Mouse (Mus musculus) embryonic facial prominence, embryonic 15.5 days (tissue): ENCODE data around the gene Zfp944. TPM values are rescaled to one million over a fixed set of nuclear protein-coding genes. Genes with fewer than 3 reads are reported as not detected.
"Not testable (repeated sequence)": the region's sequence is repeated elsewhere in the genome, so short reads cannot be mapped to it uniquely, and the experiment has no call there.

ENCODE experiments used
- ATAC-seq: fragments of 200-750 bp; cut with Nextera tagmentation; 2 replicates; pipeline ENCODE4 v1.8.0; 2017; ENCODE audit warnings: low read depth, moderate TSS enrichment; ENCODE audit not compliant: insufficient number of reproducible peaks, low FRiP score, low TSS enrichment
- H3K27ac ChIP-seq: fragments of 300-500 bp; sonication (generic); replicated peaks from 2 replicates; pipeline ENCODE4 v1.5.1; 2015; ENCODE audit warnings: mild to moderate bottlenecking, inconsistent platforms
- H3K27me3 ChIP-seq: fragments of 300-500 bp; sonication (generic); 2 replicates; pipeline ENCODE4 v1.6.1; 2015; ENCODE audit warnings: inconsistent platforms
- H3K36me3 ChIP-seq: fragments of 300-500 bp; sonication (generic); 2 replicates; pipeline ENCODE4 v1.6.1; 2015; ENCODE audit warnings: mild to moderate bottlenecking, inconsistent platforms
- H3K4me1 ChIP-seq: fragments of 300-500 bp; sonication (generic); 2 replicates; pipeline ENCODE4 v1.6.1; 2015; ENCODE audit warnings: inconsistent platforms
- H3K4me2 ChIP-seq: fragments of 300-500 bp; sonication (generic); replicated peaks from 2 replicates; pipeline ENCODE4 v1.6.1; 2015; ENCODE audit warnings: mild to moderate bottlenecking, inconsistent platforms
- H3K4me3 ChIP-seq: fragments of 300-500 bp; sonication (generic); replicated peaks from 2 replicates; pipeline ENCODE4 v1.5.1; 2015; ENCODE audit warnings: mild to moderate bottlenecking, inconsistent platforms
- H3K9ac ChIP-seq: fragments of 300-500 bp; sonication (generic); 2 replicates; pipeline ENCODE4 v1.6.1; 2015; ENCODE audit warnings: inconsistent platforms
- H3K9me3 ChIP-seq: fragments of 300-500 bp; sonication (generic); replicated peaks from 2 replicates; pipeline ENCODE4 v1.6.1; 2016; ENCODE audit warnings: inconsistent platforms
- WGBS: fragments of 180-500 bp; shearing (Covaris S2); methylation state at CpG from one replicate; pipeline ENCODE4 v1.1.7; 2015; 5-methylcytosine and 5-hydroxymethylcytosine counted together
- polyA plus RNA-seq: library from polyadenylated mRNA; unstranded; fragments of >200 nt; fragmentation: Nextera tagmentation; extraction: Ambion mirVana; gene quantifications from 2 replicates; pipeline ENCODE4 v1.2.1, GENCODE M21; 2015

The Zfp944 gene
- 13.0 and 13.5 TPM in 2 replicates for polyA plus RNA-seq

DNA sequence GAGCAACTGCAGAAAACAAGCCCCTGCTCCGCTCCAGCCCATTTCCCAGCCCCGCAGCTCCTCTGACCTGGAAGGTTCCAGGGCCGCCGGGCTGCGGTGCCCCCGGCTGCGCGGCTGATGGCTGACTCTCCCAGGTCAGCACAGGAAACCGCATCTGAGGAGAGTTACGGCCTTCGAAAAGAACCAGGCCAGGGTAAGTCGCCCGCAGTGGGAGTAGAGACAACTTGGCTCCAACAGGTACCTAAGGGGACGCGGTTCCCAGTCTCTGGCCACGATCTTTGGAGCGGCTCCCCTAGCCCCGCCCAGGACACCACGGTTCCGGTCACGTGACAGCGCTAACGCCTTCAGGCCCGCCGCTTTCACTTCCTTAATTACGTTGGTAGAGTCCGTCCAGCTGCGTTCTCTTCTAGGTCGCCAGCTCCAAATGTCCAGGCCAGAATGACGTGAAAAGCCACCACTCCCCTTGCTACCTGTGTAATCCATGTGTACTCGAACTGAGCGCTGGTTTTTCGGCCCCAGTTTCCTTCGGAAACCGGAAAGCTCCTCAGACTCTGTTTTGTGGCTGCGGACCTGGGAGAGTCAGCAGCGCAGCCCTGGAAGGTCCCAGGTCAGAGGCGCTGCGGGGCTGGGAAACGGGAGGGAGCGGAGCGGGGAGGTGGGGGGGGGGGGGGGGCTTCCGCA, at the start of gene Zfp944, which contains the start of gene Zfp758:
TSS of gene Zfp944 (minus strand) at position 300 of the 681 bp plus-strand sequence.
TSS of gene Zfp758 (plus strand) at position 353 of the 681 bp plus-strand sequence.
- H3K4me3 ChIP-seq = peak within 1 kb of the TSS; percentile 57
- peak within 1 kb of the TSS; percentile 85 for H3K27ac ChIP-seq
- 2% methylated on average over 29 of the region's 43 CpGs for WGBS
- peaks cover 13% of the 10 kb centered on the region; the same call in 1 of the 2 replicates for H3K4me1 ChIP-seq
- peak within 1 kb of the TSS; percentile 51 for H3K4me2 ChIP-seq
- H3K9me3 ChIP-seq, H3K27me3 ChIP-seq: not testable (repeated sequence)
- H3K36me3 ChIP-seq = peaks cover 12% of the 10 kb centered on the region
- ATAC-seq = peak; percentile 92
- peak within 1 kb of the TSS; percentile 50 for H3K9ac ChIP-seq

DNA sequence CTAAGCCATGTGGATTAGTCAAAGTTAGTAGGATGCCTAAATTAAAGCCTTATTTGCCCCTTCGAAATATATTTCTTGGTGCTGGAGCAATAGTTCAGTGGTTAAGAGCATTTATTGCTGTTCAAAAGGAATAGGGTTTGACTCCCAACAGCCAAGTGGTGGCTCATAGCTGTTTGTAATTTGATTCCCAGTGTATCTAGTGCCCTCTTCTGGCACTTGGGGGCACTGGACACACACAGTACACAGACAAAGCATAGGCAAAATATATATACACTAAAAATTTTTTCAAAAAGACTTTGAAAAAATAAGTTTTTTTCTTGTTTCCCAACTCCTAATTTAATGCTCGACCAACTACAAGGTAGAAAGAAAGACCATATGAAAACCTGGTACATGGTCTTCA, 49.6 kb upstream of the Zfp944 start:
- no peaks in the 10 kb centered on the region for H3K27me3 ChIP-seq
- H3K4me3 ChIP-seq = no peak overlapping the region
- H3K9ac ChIP-seq = no peak overlapping the region
- H3K4me1 ChIP-seq = no peaks in the 10 kb centered on the region
- H3K36me3 ChIP-seq = no peaks in the 10 kb centered on the region
- WGBS = 77% methylated on average over 2 of the region's 2 CpGs
- ATAC-seq = no peak
- H3K9me3 ChIP-seq = no peaks in the 10 kb centered on the region
- no peak overlapping the region for H3K27ac ChIP-seq
- no peak overlapping the region for H3K4me2 ChIP-seq

- Histone ChIP-seq H3K27ac (no peak overlapping the region), H3K4me3 (no peak overlapping the region), H3K27me3 (no peaks in the 10 kb centered on the region), H3K9me3 (peaks cover 6% of the 10 kb centered on the region; the same call in 1 of the 2 replicates), H3K4me1 (peaks cover 13% of the 10 kb centered on the region; the same call in 1 of the 2 replicates), H3K36me3 (peaks cover 11% of the 10 kb centered on the region), H3K4me2 (no peak overlapping the region), H3K9ac (no peak overlapping the region)
- 91% methylated on average over 3 of the region's 3 CpGs for WGBS
- ATAC-seq = no peak
Measured at GRCm38 (mm10) chr17:22363895-22364294, 2.7 kb upstream of the Zfp944 start.

DNA sequence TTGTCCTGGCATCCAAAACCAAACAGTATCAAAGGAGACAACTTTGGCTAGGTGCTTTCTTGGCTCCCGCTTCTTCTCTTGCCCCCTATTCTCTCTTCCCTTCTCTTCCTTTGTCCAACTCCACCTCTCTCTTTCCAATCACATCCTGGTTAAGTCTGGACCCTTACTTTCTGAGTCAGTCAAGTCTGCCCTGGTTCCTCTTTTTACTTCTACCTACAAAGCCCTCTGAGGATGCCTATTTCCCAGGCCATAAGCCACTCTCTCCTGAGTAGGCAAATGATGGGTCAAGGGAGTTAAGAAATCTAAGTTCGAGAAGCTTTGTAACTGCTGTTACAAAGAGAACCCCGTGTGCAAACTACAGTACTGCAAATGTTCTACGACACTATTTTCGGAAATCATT, 628 bp downstream of the Zfp944 start:
- peak overlapping the region; percentile 50; the same call in 1 of the 2 replicates for H3K9ac ChIP-seq
- 27% methylated on average over 5 of the region's 5 CpGs for WGBS
- H3K4me1 ChIP-seq = peaks cover 13% of the 10 kb centered on the region; the same call in 1 of the 2 replicates
- H3K36me3 ChIP-seq = peaks cover 12% of the 10 kb centered on the region
- H3K27me3 ChIP-seq = no peaks in the 10 kb centered on the region
- ATAC-seq = no peak
- no peaks in the 10 kb centered on the region for H3K9me3 ChIP-seq
- H3K4me3 ChIP-seq = peak overlapping the region; percentile 57
- no peak overlapping the region for H3K27ac ChIP-seq
- peak overlapping the region; percentile 51 for H3K4me2 ChIP-seq

- H3K4me1 ChIP-seq = no peaks in the 10 kb centered on the region
- H3K4me3 ChIP-seq = no peak overlapping the region
- H3K9ac ChIP-seq = no peak overlapping the region
- no peak overlapping the region for H3K27ac ChIP-seq
- peaks cover 30% of the 10 kb centered on the region for H3K36me3 ChIP-seq
- no peaks in the 10 kb centered on the region for H3K9me3 ChIP-seq
- no peak overlapping the region for H3K4me2 ChIP-seq
- no peaks in the 10 kb centered on the region for H3K27me3 ChIP-seq
- ATAC-seq = no peak
Measured at GRCm38 (mm10) chr17:22352794-22353193, 8.4 kb downstream of the Zfp944 start.

DNA sequence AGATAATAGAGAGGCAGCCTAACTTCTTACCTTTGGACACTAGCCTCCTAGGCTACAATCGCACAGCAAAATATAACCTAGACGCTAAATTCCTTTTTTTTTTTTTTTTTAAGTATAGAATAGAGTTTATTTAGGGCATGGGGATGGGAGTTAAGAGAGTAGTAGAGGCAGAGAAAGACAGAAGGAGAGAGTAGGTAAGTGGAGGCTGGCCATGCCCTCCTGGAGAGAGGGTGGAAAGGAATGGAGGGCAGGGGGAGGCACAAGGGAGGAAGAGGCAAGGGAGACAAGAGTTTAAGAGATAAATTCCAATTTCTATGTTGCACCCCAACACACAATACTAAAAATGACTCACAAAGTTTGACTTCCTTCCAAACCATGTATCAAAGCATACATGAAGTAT, 46.0 kb downstream of the Zfp944 start:
- 0 out of 2 replicates have a peak overlapping the region, but pooled peaks have one; percentile 71 for H3K27ac ChIP-seq
- peak overlapping the region; percentile 57; the same call in 1 of the 2 replicates for H3K9ac ChIP-seq
- not testable (repeated sequence) for H3K4me1 ChIP-seq, ATAC-seq, H3K36me3 ChIP-seq, H3K27me3 ChIP-seq, H3K9me3 ChIP-seq
- H3K4me2 ChIP-seq = peak overlapping the region; percentile 54
- peak overlapping the region; percentile 64 for H3K4me3 ChIP-seq
- 17% methylated on average over 2 of the region's 2 CpGs for WGBS

DNA sequence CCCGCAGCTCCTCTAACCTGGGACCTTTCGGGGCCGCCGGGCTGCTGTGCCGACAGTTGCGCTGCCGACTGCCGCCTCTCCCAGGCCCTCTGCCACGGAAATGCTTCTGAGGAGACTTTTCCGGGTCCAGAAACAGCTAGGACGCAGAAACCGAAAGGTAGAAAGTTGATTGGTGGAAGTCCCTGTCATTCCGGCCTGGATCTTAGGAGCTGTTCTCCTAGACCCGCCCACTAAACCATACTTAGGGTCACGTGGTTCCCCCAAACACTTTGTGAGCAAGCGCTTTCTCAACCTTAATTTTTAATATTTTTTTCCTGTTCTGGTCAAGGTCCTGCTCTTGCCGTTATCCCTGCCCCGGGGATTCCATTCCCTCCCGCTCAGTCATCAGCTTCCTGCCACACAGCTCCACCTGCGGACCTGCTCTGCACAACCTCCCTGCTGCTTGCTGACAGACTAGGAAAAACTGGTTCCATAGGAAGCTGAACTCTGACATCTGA, 46.4 kb downstream of the Zfp944 start, which contains the start of gene CT030661.1:
TSS of gene CT030661.1 (minus strand) at position 108 of the 497 bp plus-strand sequence.
- WGBS = under 1% methylated on average over 20 of the region's 20 CpGs
- Histone ChIP-seq H3K9ac (peak within 1 kb of the TSS; percentile 57), H3K27ac (peak within 1 kb of the TSS; percentile 71), H3K4me3 (peak within 1 kb of the TSS; percentile 64), H3K4me2 (peak within 1 kb of the TSS; percentile 54)
- not testable (repeated sequence) for H3K9me3 ChIP-seq, H3K4me1 ChIP-seq, H3K36me3 ChIP-seq, H3K27me3 ChIP-seq
- ATAC-seq = peak; percentile 99

DNA sequence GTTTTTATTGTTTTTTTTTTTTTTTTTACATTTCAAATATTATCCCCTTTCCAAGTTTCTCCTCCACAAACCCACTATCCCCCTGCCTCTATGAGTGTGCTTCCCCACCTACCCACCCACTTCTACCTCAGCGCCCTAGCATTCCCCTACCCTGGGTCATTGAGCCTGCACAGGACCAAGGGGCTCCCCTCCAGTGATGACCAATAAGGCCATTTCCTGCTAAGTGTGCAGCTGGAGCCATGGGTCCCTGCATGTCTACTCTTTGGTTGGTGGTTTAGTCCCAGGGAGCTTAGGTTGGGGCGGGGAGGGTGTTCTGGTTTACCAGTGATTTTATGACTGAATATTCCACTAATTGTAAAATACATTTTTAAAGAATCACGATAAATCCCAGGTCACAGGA, 47.0 kb downstream of the Zfp944 start:
- not testable (repeated sequence) for H3K4me1 ChIP-seq
- WGBS = 1% methylated on average over 3 of the region's 3 CpGs
- peak overlapping the region; percentile 71; the same call in 1 of the 2 replicates for H3K27ac ChIP-seq

More for the DNA sequence above, 47.0 kb downstream of the Zfp944 start:
- not testable (repeated sequence) for H3K9me3 ChIP-seq, H3K36me3 ChIP-seq, H3K27me3 ChIP-seq
- H3K9ac ChIP-seq = peak overlapping the region; percentile 57
- H3K4me3 ChIP-seq = peak overlapping the region; percentile 64
- peak; percentile 76 for ATAC-seq
- peak overlapping the region; percentile 54 for H3K4me2 ChIP-seq

Other genes starting within 250 kb of the Zfp944 start
- 1.7 and 1.9 TPM in 2 replicates for gene Zfp947, start 195.2 kb downstream of the Zfp944 start, polyA plus RNA-seq
- gene Zfp994, start 135.8 kb downstream of the Zfp944 start, polyA plus RNA-seq = 2.1 and 2.2 TPM in 2 replicates
- 9.2 and 10.2 TPM in 2 replicates for gene CT030661.1, start 46.6 kb downstream of the Zfp944 start, polyA plus RNA-seq
- 9.1 TPM in 2 replicates for gene Zfp758, start 53 bp upstream of the Zfp944 start, polyA plus RNA-seq
- gene Zfp946, start 62.8 kb upstream of the Zfp944 start, polyA plus RNA-seq = 11.9 and 12.1 TPM in 2 replicates
- gene Vmn2r111, start 212.1 kb upstream of the Zfp944 start, polyA plus RNA-seq = not detected in 2 replicates
- not detected in 2 replicates for gene Vmn2r112, start 239.6 kb upstream of the Zfp944 start, polyA plus RNA-seq